Mouse (Mus musculus) myocyte (in vitro differentiated cells): ENCODE measurements around the gene Cnih2. TPM values are rescaled to one million over a fixed set of nuclear protein-coding genes. Genes with fewer than 3 reads are reported as not detected.

Source experiments
- H3K27me3 ChIP-seq: one replicate; pipeline ENCODE4 v1.6.1; 2011; ENCODE audit not compliant: control insufficient read depth, insufficient read depth, insufficient read length
- H3K36me3 ChIP-seq: one replicate; pipeline ENCODE4 v1.6.1; 2011; ENCODE audit not compliant: control insufficient read depth, insufficient read depth
- H3K4me2 ChIP-seq: one replicate; pipeline ENCODE4 v1.6.1; 2011; ENCODE audit warnings: low read depth, control low read depth
- H3K4me3 ChIP-seq: one replicate; pipeline ENCODE4 v1.5.1; 2011; ENCODE audit warnings: mild to moderate bottlenecking, control low read depth, moderate library complexity
- H3K79me2 ChIP-seq: one replicate; pipeline ENCODE4 v1.6.1; 2011; ENCODE audit not compliant: control insufficient read depth, insufficient read depth
- H3ac ChIP-seq: one replicate; pipeline ENCODE4 v1.6.1; 2011; ENCODE audit not compliant: control insufficient read depth, insufficient read length
- CEBPB ChIP-seq: IDR thresholded peaks from 2 replicates; pipeline ENCODE4 v1.6.1; 2011; ENCODE audit warnings: mild to moderate bottlenecking, moderate library complexity; ENCODE audit not compliant: poor library complexity, insufficient read depth, severe bottlenecking
- E2F4 ChIP-seq: IDR thresholded peaks from one replicate; pipeline ENCODE4 v1.6.1; 2011; ENCODE audit warnings: mild to moderate bottlenecking, control low read depth, moderate library complexity; ENCODE audit not compliant: insufficient read depth
- MAX ChIP-seq: IDR thresholded peaks from one replicate; pipeline ENCODE4 v1.6.1; 2011; ENCODE audit warnings: low read depth, mild to moderate bottlenecking, control low read depth
- MYOD1 ChIP-seq, 3 experiments: IDR thresholded peaks; one replicate each; pipeline ENCODE4 v1.6.1; 2011; ENCODE audit warnings: control low read depth in 2 of 3, low read depth in 2 of 3, mild to moderate bottlenecking in 2 of 3, moderate library complexity in 1 of 3; ENCODE audit not compliant: insufficient read length in 2 of 3, control insufficient read depth in 1 of 3
- MYOG ChIP-seq, 3 experiments: IDR thresholded peaks; one replicate each; pipeline ENCODE4 v1.6.1; 2011; ENCODE audit warnings: control low read depth in 2 of 3, low read depth in 2 of 3, mild to moderate bottlenecking in 2 of 3; ENCODE audit not compliant: insufficient read length in 2 of 3, control insufficient read depth in 1 of 3, insufficient read depth in 1 of 3
- POLR2A ChIP-seq: IDR thresholded peaks from one replicate; pipeline ENCODE4 v1.6.1; 2011; ENCODE audit warnings: low read depth, mild to moderate bottlenecking, control low read depth, moderate library complexity; ENCODE audit not compliant: insufficient read length
- POLR2AphosphoS2 ChIP-seq: IDR thresholded peaks from one replicate; pipeline ENCODE4 v1.6.1; 2011; ENCODE audit warnings: low read depth, control low read depth; ENCODE audit not compliant: insufficient read length
- REST ChIP-seq: IDR thresholded peaks from one replicate; pipeline ENCODE4 v1.6.1; 2011; ENCODE audit warnings: mild to moderate bottlenecking, control low read depth, moderate library complexity; ENCODE audit not compliant: insufficient read depth, insufficient read length
- SRF ChIP-seq: IDR thresholded peaks from one replicate; pipeline ENCODE4 v1.6.1; 2011; ENCODE audit warnings: low read depth; ENCODE audit not compliant: control insufficient read depth, insufficient read length
- TCF12 ChIP-seq: IDR thresholded peaks from one replicate; pipeline ENCODE4 v1.6.1; 2011; ENCODE audit warnings: mild to moderate bottlenecking, control low read depth; ENCODE audit not compliant: poor library complexity, insufficient read depth, severe bottlenecking
- TCF3 ChIP-seq: IDR thresholded peaks from one replicate; pipeline ENCODE4 v1.6.1; 2011; ENCODE audit warnings: low read depth, control low read depth; ENCODE audit not compliant: insufficient read length
- USF1 ChIP-seq: IDR thresholded peaks from one replicate; pipeline ENCODE4 v1.6.1; 2011; ENCODE audit warnings: low read depth, mild to moderate bottlenecking, control low read depth, moderate library complexity
- polyA plus RNA-seq: library from polyadenylated mRNA; unstranded; fragments of >200 nt; fragmentation: generic; extraction: Trizol; gene quantifications from one replicate; pipeline ENCODE4 v1.2.1, GENCODE M21; 2012; ENCODE audit warnings: missing spikeins

The Cnih2 gene
- polyA plus RNA-seq, 1 experiment, result 1.6 TPM

GRCm38 (mm10) chr19:5082005-5082404 lies 16.3 kb downstream of the Cnih2 start:
- Histone ChIP-seq H3ac (no peak overlapping the region), H3K4me3 (no peak overlapping the region), H3K27me3 (no peaks in the 10 kb centered on the region), H3K79me2 (no peaks in the 10 kb centered on the region), H3K36me3 (no peaks in the 10 kb centered on the region), H3K4me2 (no peak overlapping the region)
- TF ChIP-seq POLR2AphosphoS2 (no peak), TCF12 (no peak), POLR2A (no peak), MAX (no peak), REST (no peak), TCF3 (no peak)

- H3K36me3 ChIP-seq, result no peaks in the 10 kb centered on the region
- H3K4me2 ChIP-seq, result no peak overlapping the region
- TF ChIP-seq E2F4, result no peak
- no peak for TF ChIP-seq MYOG (IDR thresholded peaks at IDR 0.05; ENCODE audit: control insufficient read depth in 1 of 3, insufficient read depth in 1 of 3, insufficient read length in 2 of 3, low read depth in 2 of 3)
- TF ChIP-seq POLR2A, result no peak
- peak; percentile 63 for TF ChIP-seq USF1
- no peak for TF ChIP-seq MYOD1 (IDR thresholded peaks at IDR 0.05; ENCODE audit: control insufficient read depth in 1 of 3, insufficient read length in 2 of 3, low read depth in 2 of 3)
- TF ChIP-seq TCF12, result no peak
- no peak for TF ChIP-seq TCF3
- H3K79me2 ChIP-seq, result no peaks in the 10 kb centered on the region
- no peak overlapping the region for H3ac ChIP-seq
- H3K27me3 ChIP-seq, result no peaks in the 10 kb centered on the region
- H3K4me3 ChIP-seq, result no peak overlapping the region
Measured at GRCm38 (mm10) chr19:5079279-5079678, 19.0 kb downstream of the Cnih2 start.

- Histone ChIP-seq H3K79me2 (no peaks in the 10 kb centered on the region), H3K4me3 (peak overlapping the region; percentile 29), H3K36me3 (no peaks in the 10 kb centered on the region), H3K4me2 (peak overlapping the region; percentile 97), H3ac (no peak overlapping the region), H3K27me3 (no peaks in the 10 kb centered on the region)
- TF ChIP-seq CEBPB (no peak), MAX (no peak), REST (no peak), TCF3 (no peak), TCF12 (no peak), SRF (no peak), POLR2A (no peak), USF1 (no peak)
Measured at GRCm38 (mm10) chr19:5073518-5073917, 24.8 kb downstream of the Cnih2 start.

GRCm38 (mm10) chr19:5073028-5073427 lies 25.3 kb downstream of the Cnih2 start:
- Histone ChIP-seq H3K27me3 (no peaks in the 10 kb centered on the region), H3ac (no peak overlapping the region), H3K4me2 (peak overlapping the region; percentile 97), H3K4me3 (peak overlapping the region; percentile 29), H3K79me2 (no peaks in the 10 kb centered on the region), H3K36me3 (no peaks in the 10 kb centered on the region)
- TF ChIP-seq TCF12 (no peak), POLR2AphosphoS2 (no peak), TCF3 (no peak), CEBPB (no peak), MAX (no peak), SRF (no peak), POLR2A (no peak), USF1 (no peak), REST (no peak), MYOG (IDR thresholded peaks at IDR 0.05; ENCODE audit: control insufficient read depth in 1 of 3, insufficient read depth in 1 of 3, insufficient read length in 2 of 3, low read depth in 2 of 3) (no peak), E2F4 (no peak), MYOD1 (IDR thresholded peaks at IDR 0.05; ENCODE audit: control insufficient read depth in 1 of 3, insufficient read length in 2 of 3, low read depth in 2 of 3) (no peak)

- TF ChIP-seq USF1, result peak; percentile 51
- no peak for TF ChIP-seq POLR2A
- Histone ChIP-seq H3K4me2 (peak overlapping the region; percentile 97), H3K4me3 (peak overlapping the region; percentile 29), H3K27me3 (no peaks in the 10 kb centered on the region), H3K79me2 (no peaks in the 10 kb centered on the region), H3K36me3 (no peaks in the 10 kb centered on the region), H3ac (no peak overlapping the region)
Measured at GRCm38 (mm10) chr19:5072389-5073019, 25.8 kb downstream of the Cnih2 start.
